Mouse (Mus musculus) kidney, embryonic 16.5 days (tissue): ENCODE measurements around the gene Ccn2. TPM values are rescaled to one million over a fixed set of nuclear protein-coding genes. Genes with fewer than 3 reads are reported as not detected.

Experiments
- polyA plus RNA-seq: library from polyadenylated mRNA; unstranded; fragments of >200 nt; fragmentation: Nextera tagmentation; extraction: Ambion mirVana; gene quantifications from 2 replicates; pipeline ENCODE4 v1.2.1, GENCODE M21; 2015

The Ccn2 gene
- polyA plus RNA-seq, 1 experiment from 2014 or later, result 12.2 TPM

Other genes with a start within 250 kb of the Ccn2 start
- gene Enpp1, start 116.7 kb downstream of the Ccn2 start, polyA plus RNA-seq, result 4.6 and 5.0 TPM in 2 replicates
- gene Enpp3, start 247.4 kb downstream of the Ccn2 start, polyA plus RNA-seq, result 4.4 and 6.7 TPM in 2 replicates